Mouse (Mus musculus): ENCODE measurements around the gene Ttc8. TPM values are rescaled to one million over a fixed set of nuclear protein-coding genes. Genes with fewer than 3 reads are reported as not detected.

The Ttc8 gene
- total and polyA plus RNA-seq, 3 experiments = not detected

- H3K9me3 ChIP-seq (replicated peaks; ENCODE audit: insufficient read depth, low read length) = no peaks in the 10 kb centered on the region
- TF ChIP-seq UBTF (IDR thresholded peaks at IDR 0.05; ENCODE audit: borderline replicate concordance, insufficient read depth, low read depth, low read length) (no peak), TBP (IDR thresholded peaks at IDR 0.05; ENCODE audit: low read depth, low read length) (no peak), MAZ (IDR thresholded peaks at IDR 0.05; ENCODE audit: low read depth, low read length) (no peak), ZNF384 (IDR thresholded peaks at IDR 0.05; ENCODE audit: low read depth, low read length) (no peak), MAFK (IDR thresholded peaks at IDR 0.05; ENCODE audit: borderline replicate concordance, low read depth, low read length) (no peak), EP300 (IDR thresholded peaks at IDR 0.05; ENCODE audit: low read depth in 1 of 2, low read length in 2 of 2) (no peak), POLR2AphosphoS2 (IDR thresholded peaks at IDR 0.05; ENCODE audit: low read length) (no peak), MXI1 (IDR thresholded peaks at IDR 0.05; ENCODE audit: low read depth, low read length) (no peak), MAX (IDR thresholded peaks at IDR 0.05; ENCODE audit: low read length) (no peak), GATA1 (IDR thresholded peaks at IDR 0.05; ENCODE audit: low read depth, low read length) (no peak), TCF12 (IDR thresholded peaks at IDR 0.05; ENCODE audit: low read depth, low read length) (no peak), SMC3 (IDR thresholded peaks at IDR 0.05; ENCODE audit: low read depth, low read length) (no peak), POLR2AphosphoS5 (IDR thresholded peaks at IDR 0.05; ENCODE audit: borderline replicate concordance, low read depth, low read length) (no peak), GABPA (IDR thresholded peaks at IDR 0.05; ENCODE audit: low read depth, low read length) (no peak), MYC (IDR thresholded peaks at IDR 0.05; ENCODE audit: low read depth, low read length) (no peak), CTCF (IDR thresholded peaks at IDR 0.05 in 2 of 3, conservative IDR thresholded peaks at IDR 0.05 in 1 of 3; ENCODE audit: control insufficient read depth in 1 of 3, insufficient read depth in 1 of 3, low read depth in 2 of 3, low read length in 3 of 3, poor library complexity in 1 of 3, severe bottlenecking in 1 of 3) (no peak)
- H3K36me3 ChIP-seq (ENCODE audit: control insufficient read depth in 1 of 2, insufficient read depth in 2 of 2, low read length in 2 of 2) = peaks cover 0 to under 1% of the 10 kb centered on the region in 2 experiments; a peak in 1 of 4 replicates
- H3K4me3 ChIP-seq (ENCODE audit: control insufficient read depth in 1 of 2, insufficient read depth in 1 of 2, low read depth in 2 of 2, low read length in 2 of 2) = no peak overlapping the region
- peaks cover 0 to 3% of the 10 kb centered on the region in 2 experiments; a peak in 3 of 4 replicates for H3K27me3 ChIP-seq (ENCODE audit: control insufficient read depth in 1 of 2, insufficient read depth in 2 of 2, low read length in 2 of 2)
- H3K9ac ChIP-seq (ENCODE audit: control insufficient read depth, low read depth, low read length, poor library complexity, severe bottlenecking) = no peak overlapping the region
- no peak overlapping the region for H3K27ac ChIP-seq (ENCODE audit: control insufficient read depth, low read depth, low read length)
- no peak for DNase-seq (ENCODE audit: low read depth, low spot score)
- peaks cover 2% of the 10 kb centered on the region in 2 experiments; a peak in 1 of 4 replicates for H3K4me1 ChIP-seq (ENCODE audit: control insufficient read depth in 1 of 2, insufficient read depth in 2 of 2, low read length in 2 of 2)
- no peaks in the 10 kb centered on the region for H3K79me2 ChIP-seq (ENCODE audit: control insufficient read depth, insufficient read depth, low read length, poor library complexity)
These were observed 70.9 kb downstream of the Ttc8 start for GRCm38 (mm10) chr12:98991076-98991829.

- TF ChIP-seq MEF2A (IDR thresholded peaks at IDR 0.05; ENCODE audit: extremely low read depth, insufficient replicate concordance, low read depth, low read length, poor library complexity, severe bottlenecking) = no peak
- no peak for TF ChIP-seq MAFK (IDR thresholded peaks at IDR 0.05; ENCODE audit: borderline replicate concordance, low read depth, low read length)
- TF ChIP-seq ETS1 (IDR thresholded peaks at IDR 0.05; ENCODE audit: low read depth, low read length) = no peak
- no peak for TF ChIP-seq ZNF384 (IDR thresholded peaks at IDR 0.05; ENCODE audit: low read depth, low read length)
- TF ChIP-seq SMC3 (IDR thresholded peaks at IDR 0.05; ENCODE audit: low read depth, low read length) = no peak
- no peak for TF ChIP-seq TAL1 (IDR thresholded peaks at IDR 0.05; ENCODE audit: low read length)
- no peak for TF ChIP-seq UBTF (IDR thresholded peaks at IDR 0.05; ENCODE audit: borderline replicate concordance, insufficient read depth, low read depth, low read length)
- no peak for TF ChIP-seq E2F4 (IDR thresholded peaks at IDR 0.05; ENCODE audit: borderline replicate concordance, low read depth, low read length)
- TF ChIP-seq TCF12 (IDR thresholded peaks at IDR 0.05; ENCODE audit: low read depth, low read length) = no peak
- TF ChIP-seq CHD2 (IDR thresholded peaks at IDR 0.05; ENCODE audit: low read length) = no peak
These were observed 71.4 kb downstream of the Ttc8 start for GRCm38 (mm10) chr12:98991830-98992216.

More at GRCm38 (mm10) chr12:98991830-98992216, 71.4 kb downstream of the Ttc8 start:
- Histone ChIP-seq H3K9me3 (replicated peaks; ENCODE audit: insufficient read depth, low read length) (no peaks in the 10 kb centered on the region), H3K9ac (ENCODE audit: control insufficient read depth, low read depth, low read length, poor library complexity, severe bottlenecking) (no peak overlapping the region), H3K4me1 (ENCODE audit: control insufficient read depth in 1 of 2, insufficient read depth in 2 of 2, low read length in 2 of 2) (peaks cover 5 to 8% of the 10 kb centered on the region in 2 experiments; a peak in 2 of 4 replicates), H3K4me3 (ENCODE audit: control insufficient read depth in 1 of 2, insufficient read depth in 1 of 2, low read depth in 2 of 2, low read length in 2 of 2) (no peak overlapping the region), H3K27ac (ENCODE audit: control insufficient read depth, low read depth, low read length) (no peak overlapping the region), H3K79me2 (ENCODE audit: control insufficient read depth, insufficient read depth, low read length, poor library complexity) (no peaks in the 10 kb centered on the region), H3K36me3 (ENCODE audit: control insufficient read depth in 1 of 2, insufficient read depth in 2 of 2, low read length in 2 of 2) (peaks cover 0 to 4% of the 10 kb centered on the region in 2 experiments; a peak in 2 of 4 replicates), H3K27me3 (ENCODE audit: control insufficient read depth in 1 of 2, insufficient read depth in 2 of 2, low read length in 2 of 2) (peaks cover 0 to 2% of the 10 kb centered on the region in 2 experiments; a peak in 2 of 4 replicates)
- DNase-seq (ENCODE audit: low read depth, low spot score) = no peak

All from MEL (cell line).